Mouse (Mus musculus) G1E (cell line): ENCODE results near the gene Atp10a.

Experiments
- CTCF ChIP-seq: IDR thresholded peaks from 2 replicates; pipeline ENCODE4 v1.5.1; 2012; ENCODE audit warnings: low read depth, low read length, inconsistent platforms, mixed read lengths
- GATA1 ChIP-seq: IDR thresholded peaks from 2 replicates; pipeline ENCODE4 v1.6.1; 2012; ENCODE audit warnings: borderline replicate concordance, low read length, inconsistent platforms, mixed read lengths
- GATA2 ChIP-seq: IDR thresholded peaks from 2 replicates; pipeline ENCODE4 v1.6.1; 2012; ENCODE audit warnings: low read depth, low read length, inconsistent platforms, borderline replicate concordance
- POLR2AphosphoS5 ChIP-seq: IDR thresholded peaks from 2 replicates; pipeline ENCODE4 v1.6.1; 2012; ENCODE audit warnings: low read depth, low read length, inconsistent platforms; ENCODE audit not compliant: insufficient replicate concordance
- TAL1 ChIP-seq: conservative IDR thresholded peaks from 2 replicates; pipeline ENCODE4 v1.6.1; 2012; ENCODE audit warnings: low read depth, low read length, inconsistent platforms, mixed read lengths

GRCm38 (mm10) chr7:58749904-58750612 is 94.1 kb downstream of the Atp10a start:
- TF ChIP-seq CTCF: no peak
- TF ChIP-seq TAL1: no peak
- TF ChIP-seq GATA1: no peak
- TF ChIP-seq POLR2AphosphoS5: no peak
- no peak for TF ChIP-seq GATA2
